ENCODE assay signal across 8 mouse cellular contexts in genomic region chr11:60932503-60933020, GRCm38 (mm10). TPM values are rescaled to one million over a fixed set of nuclear protein-coding genes. Genes with fewer than 3 reads are reported as not detected.
DNase-seq lines count a peak whose midpoint lies in the region; ATAC-seq and TF ChIP-seq lines count a peak whose summit lies in the region.

No protein-coding gene starts in this region.

- no peak for TF ChIP-seq POLR2A in spleen, adult 2 months (IDR thresholded peaks at IDR 0.05; ENCODE audit: low read depth, low read length)

- DNase-seq in adrenal gland, postnatal 10 days = peak; percentile 44
- no peak for DNase-seq in adrenal gland, postnatal 25 days
- DNase-seq in spleen, adult 2 months (ENCODE audit: low read depth in 1 of 2, low spot score in 2 of 2) = no peak
- DNase-seq in spleen, adult 18-20 months = no peak
- no peak for DNase-seq in ovary, postnatal 10 days (ENCODE audit: low spot score)

- peak overlapping the region; percentile 64; the same call in 1 of the 2 replicates for H3K27ac ChIP-seq in spleen, adult 2 months (ENCODE audit: insufficient read depth, low read length)
- H3K27ac ChIP-seq in intestine, embryonic 16.5 days (ENCODE audit: low read length) = peak overlapping the region; percentile 79
- peak overlapping the region; percentile 68 for H3K27ac ChIP-seq in neural tube, embryonic 13.5 days (replicated peaks)

- H3K27me3 ChIP-seq in spleen, adult 2 months (ENCODE audit: control insufficient read depth, insufficient read depth, low read length) = no peaks in the 10 kb centered on the region
- H3K27me3 ChIP-seq in intestine, embryonic 16.5 days (replicated peaks; ENCODE audit: control insufficient read depth, insufficient read depth, low read length) = no peaks in the 10 kb centered on the region
- H3K27me3 ChIP-seq in neural tube, embryonic 13.5 days = peaks cover 6% of the 10 kb centered on the region; the same call in 1 of the 2 replicates

- H3K4me3 ChIP-seq in spleen, adult 2 months (ENCODE audit: extremely low read depth, insufficient read depth, insufficient read length) = peak overlapping the region; percentile 83
- H3K4me3 ChIP-seq in intestine, embryonic 16.5 days (ENCODE audit: low read length) = peak overlapping the region; percentile 90
- peak overlapping the region; percentile 74 for H3K4me3 ChIP-seq in neural tube, embryonic 13.5 days

- no peaks in the 10 kb centered on the region for H3K9me3 ChIP-seq in intestine, embryonic 16.5 days (ENCODE audit: control insufficient read depth, low read length)
- no peaks in the 10 kb centered on the region for H3K9me3 ChIP-seq in neural tube, embryonic 13.5 days

- 3% methylated on average over 7 of the region's 7 CpGs for WGBS in spleen, adult 2 months
- 4% methylated on average over 7 of the region's 7 CpGs for WGBS in intestine, embryonic 16.5 days
- WGBS in neural tube, embryonic 13.5 days = 5% methylated on average over 7 of the region's 7 CpGs

- ATAC-seq in intestine, embryonic 16.5 days = no peak
- no peak for ATAC-seq in neural tube, embryonic 13.5 days (ENCODE audit: low read depth)
- ATAC-seq in monocyte, adult 5-6 weeks (replicated peaks; ENCODE audit: insufficient number of reproducible peaks, low FRiP score, low TSS enrichment, poor library complexity, severe bottlenecking) = no peak

- no peak for TF ChIP-seq CTCF in spleen, adult 2 months (IDR thresholded peaks at IDR 0.05; ENCODE audit: extremely low read depth, insufficient read depth, insufficient read length, insufficient replicate concordance)

- H3K9ac ChIP-seq in intestine, embryonic 16.5 days (ENCODE audit: low read depth, low read length) = peak overlapping the region; percentile 91
- H3K9ac ChIP-seq in neural tube, embryonic 13.5 days = peak overlapping the region; percentile 75

- H3K4me2 ChIP-seq in intestine, embryonic 16.5 days (ENCODE audit: low read depth, low read length) = peak overlapping the region; percentile 85
- H3K4me2 ChIP-seq in neural tube, embryonic 13.5 days = peak overlapping the region; percentile 68

- no peaks in the 10 kb centered on the region for H3K36me3 ChIP-seq in spleen, adult 2 months (ENCODE audit: control insufficient read depth, insufficient read depth, low read length)
- no peaks in the 10 kb centered on the region for H3K36me3 ChIP-seq in intestine, embryonic 16.5 days (ENCODE audit: control insufficient read depth, insufficient read depth, low read length)
- H3K36me3 ChIP-seq in neural tube, embryonic 13.5 days = no peaks in the 10 kb centered on the region

- peaks cover 27% of the 10 kb centered on the region; the same call in 1 of the 2 replicates for H3K4me1 ChIP-seq in spleen, adult 2 months (ENCODE audit: control insufficient read depth, insufficient read depth, insufficient read length)
- peaks cover 50% of the 10 kb centered on the region for H3K4me1 ChIP-seq in intestine, embryonic 16.5 days (ENCODE audit: control insufficient read depth, insufficient read depth, low read length)
- H3K4me1 ChIP-seq in neural tube, embryonic 13.5 days (replicated peaks) = peaks cover 48% of the 10 kb centered on the region

RNA-seq across cellular contexts. Expression of gene Map2k3, which starts 0.7 kb away (rescaled TPM):
- 10 to 100 TPM; 64.6 to 81.5 TPM for total RNA-seq in adrenal gland, postnatal 10 days (2021)
- 128 and 161 TPM in 2 replicates for total RNA-seq in adrenal gland, postnatal 25 days (2021)
- 22.0 and 23.2 TPM in 2 replicates for polyA plus RNA-seq in spleen, adult 2 months (2012; rRNA removed)
- polyA plus RNA-seq in intestine, embryonic 16.5 days (2015; fragmentation: Nextera tagmentation; extraction: Ambion mirVana) = 172 and 174 TPM in 2 replicates
- 31.4 and 32.0 TPM in 2 replicates for polyA plus RNA-seq in neural tube, embryonic 13.5 days (2015; fragmentation: Nextera tagmentation; extraction: Ambion mirVana)
- 22.4 to 28.9 TPM (median 27.8 TPM) in 3 replicates for total RNA-seq in monocyte, adult 5-6 weeks (2017)

RNA-seq across cellular contexts. Expression of gene Natd1, which starts 18.0 kb away (rescaled TPM):
- total RNA-seq in adrenal gland, postnatal 10 days (2021) = 10 to 100 TPM; 21.4 to 28.0 TPM
- 21.5 and 27.5 TPM in 2 replicates for total RNA-seq in adrenal gland, postnatal 25 days (2021)
- polyA plus RNA-seq in spleen, adult 2 months (2012; rRNA removed) = 23.2 and 27.1 TPM in 2 replicates
- 10.8 and 13.0 TPM in 2 replicates for polyA plus RNA-seq in intestine, embryonic 16.5 days (2015; fragmentation: Nextera tagmentation; extraction: Ambion mirVana)
- 28.8 and 30.0 TPM in 2 replicates for polyA plus RNA-seq in neural tube, embryonic 13.5 days (2015; fragmentation: Nextera tagmentation; extraction: Ambion mirVana)
- 2.9 to 3.2 TPM (median 3.0 TPM) in 3 replicates for total RNA-seq in monocyte, adult 5-6 weeks (2017)

RNA-seq across cellular contexts. Expression of gene Tmem11, which starts 53.5 kb away (rescaled TPM):
- total RNA-seq in adrenal gland, postnatal 10 days (2021) = 10 to 100 TPM; 51.9 to 54.1 TPM
- 40.4 and 41.5 TPM in 2 replicates for total RNA-seq in adrenal gland, postnatal 25 days (2021)
- 32.5 and 37.8 TPM in 2 replicates for polyA plus RNA-seq in spleen, adult 2 months (2012; rRNA removed)
- 67.4 and 74.7 TPM in 2 replicates for polyA plus RNA-seq in intestine, embryonic 16.5 days (2015; fragmentation: Nextera tagmentation; extraction: Ambion mirVana)
- 52.6 and 56.0 TPM in 2 replicates for polyA plus RNA-seq in neural tube, embryonic 13.5 days (2015; fragmentation: Nextera tagmentation; extraction: Ambion mirVana)
- total RNA-seq in monocyte, adult 5-6 weeks (2017) = 37.3 to 47.4 TPM (median 46.5 TPM) in 3 replicates
